Mouse (Mus musculus): ENCODE measurements around the gene Gm20662. TPM values are rescaled to one million over a fixed set of nuclear protein-coding genes. Genes with fewer than 3 reads are reported as not detected.

Gm20662 gene
- total RNA-seq, 1 experiment from 2014 or later, result 1.5 TPM

DNA sequence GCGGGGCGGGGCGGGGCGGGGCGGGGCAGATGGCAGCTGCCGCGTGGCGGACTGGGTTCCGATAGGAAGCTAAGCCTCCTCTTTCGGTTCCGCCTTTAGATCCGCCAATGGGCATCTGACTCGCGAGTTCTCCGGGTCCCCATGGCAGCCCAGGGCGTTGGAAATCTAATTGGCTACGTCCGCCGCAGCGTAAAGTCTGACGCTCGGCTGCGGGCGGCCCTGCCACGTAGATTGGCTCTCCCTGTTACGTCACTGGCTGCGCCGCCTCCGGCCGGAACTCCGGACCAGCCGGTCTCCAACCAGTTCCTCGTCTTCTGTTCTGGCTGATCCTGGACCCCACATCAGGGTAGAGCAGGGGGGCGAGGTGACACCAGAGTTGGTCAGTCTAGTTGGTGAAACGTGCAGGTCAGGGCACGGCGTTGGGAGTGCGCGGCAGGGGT is 52.9 kb downstream of the Gm20662 start, which contains the start of gene Gmppb:
Gene Gmppb (plus strand): TSS at position 227 of the 440 bp plus-strand sequence.
- peak; percentile 87 for ATAC-seq (replicated peaks; ENCODE audit: insufficient number of reproducible peaks, low FRiP score, low TSS enrichment, poor library complexity, severe bottlenecking)

DNA sequence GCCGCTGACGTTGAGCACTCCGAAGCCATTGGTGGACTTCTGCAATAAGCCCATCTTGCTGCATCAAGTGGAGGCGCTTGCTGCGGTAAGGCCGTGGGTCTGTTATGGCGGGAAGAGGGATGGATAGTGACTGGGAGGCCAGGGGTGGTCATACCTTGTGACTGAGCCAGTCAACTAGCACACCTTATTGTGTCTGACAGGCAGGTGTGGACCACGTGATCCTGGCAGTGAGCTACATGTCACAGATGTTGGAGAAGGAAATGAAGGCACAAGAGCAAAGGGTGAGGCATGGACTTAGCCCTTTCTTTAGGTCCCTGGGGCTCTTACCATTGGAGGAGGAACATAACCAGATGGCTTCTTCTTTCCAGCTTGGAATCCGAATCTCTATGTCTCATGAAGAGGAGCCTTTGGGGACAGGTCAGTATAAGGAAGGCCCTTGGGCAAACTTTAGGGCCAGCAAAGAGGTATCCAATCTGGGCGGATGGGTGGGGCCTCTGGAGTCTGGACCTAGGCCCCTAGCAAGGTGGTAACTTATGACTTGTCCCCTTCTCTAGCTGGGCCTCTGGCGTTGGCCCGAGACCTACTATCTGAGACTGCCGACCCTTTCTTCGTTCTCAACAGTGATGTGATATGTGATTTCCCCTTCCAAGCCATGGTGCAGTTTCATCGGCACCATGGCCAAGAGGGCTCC is 53.6 kb downstream of the Gm20662 start:
- no peak for ATAC-seq (replicated peaks; ENCODE audit: insufficient number of reproducible peaks, low FRiP score, low TSS enrichment, poor library complexity, severe bottlenecking)

DNA sequence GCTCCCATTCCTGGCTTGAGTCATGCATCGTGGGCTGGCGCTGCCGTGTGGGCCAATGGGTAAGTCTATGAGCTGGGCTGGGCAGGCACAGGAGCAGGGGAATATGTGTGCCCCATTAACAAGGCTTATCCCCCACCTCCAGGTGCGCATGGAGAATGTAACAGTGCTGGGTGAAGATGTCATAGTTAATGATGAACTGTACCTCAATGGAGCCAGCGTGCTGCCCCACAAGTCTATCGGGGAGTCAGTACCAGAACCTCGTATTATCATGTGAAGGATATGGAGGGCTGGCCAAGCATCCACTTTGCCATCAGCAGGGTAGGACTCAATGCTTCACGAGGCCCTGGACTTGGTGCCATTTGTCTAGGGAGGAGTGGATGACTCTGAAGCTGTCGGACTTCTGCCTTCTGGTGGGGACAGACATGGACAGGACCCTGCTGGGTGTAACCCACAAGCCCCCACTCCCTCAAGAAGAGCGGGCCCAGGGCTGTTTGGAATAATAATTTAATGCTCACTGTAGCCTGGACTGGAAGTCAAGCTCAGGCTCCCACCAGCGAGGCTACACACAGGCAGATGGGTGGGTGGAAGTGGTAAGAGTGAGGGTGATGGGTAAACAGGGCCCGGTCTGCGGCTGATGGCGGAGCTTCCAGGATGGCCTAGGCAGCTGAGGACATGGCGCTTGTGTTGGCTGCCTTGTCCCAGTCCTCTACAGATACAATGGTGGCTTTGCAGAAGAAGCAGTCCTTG is 55.2 kb downstream of the Gm20662 start:
- ATAC-seq (replicated peaks; ENCODE audit: insufficient number of reproducible peaks, low FRiP score, low TSS enrichment, poor library complexity, severe bottlenecking), result no peak

DNA sequence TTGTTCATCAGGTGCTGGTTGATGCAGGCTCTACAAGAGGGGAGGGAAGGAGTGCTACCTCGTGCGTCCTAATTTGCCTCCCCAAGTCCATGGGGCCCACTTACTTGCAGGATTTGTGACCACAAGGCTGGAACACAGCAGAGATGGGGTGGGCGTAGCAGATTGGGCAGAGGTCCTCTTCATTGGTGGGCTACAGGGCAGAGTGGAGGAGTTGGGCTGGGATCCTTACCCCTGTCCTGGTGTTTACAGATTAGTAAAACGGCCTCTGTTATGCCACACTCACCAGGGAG is 55.7 kb downstream of the Gm20662 start:
- ATAC-seq (replicated peaks; ENCODE audit: insufficient number of reproducible peaks, low FRiP score, low TSS enrichment, poor library complexity, severe bottlenecking), result no peak

DNA sequence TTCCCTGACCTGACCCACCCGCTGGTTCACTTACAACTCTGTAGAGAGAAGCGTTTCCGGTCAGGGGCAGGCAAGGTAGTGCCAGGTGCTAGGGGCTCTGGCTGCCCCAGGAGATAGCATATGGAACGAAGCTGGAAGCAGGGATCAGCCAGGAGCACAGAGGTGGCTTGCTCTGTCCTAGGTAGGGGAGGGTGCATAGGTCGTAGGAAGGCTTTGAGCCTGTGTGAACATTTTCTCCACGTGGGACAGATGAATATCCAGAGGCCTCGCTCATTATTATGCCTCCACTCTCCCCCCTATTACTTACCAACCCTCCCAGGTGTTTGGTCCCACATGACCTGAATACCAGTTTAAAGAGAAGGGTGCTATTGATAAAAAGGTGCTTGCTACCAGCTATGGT is 56.3 kb downstream of the Gm20662 start:
- ATAC-seq (replicated peaks; ENCODE audit: insufficient number of reproducible peaks, low FRiP score, low TSS enrichment, poor library complexity, severe bottlenecking), result no peak

DNA sequence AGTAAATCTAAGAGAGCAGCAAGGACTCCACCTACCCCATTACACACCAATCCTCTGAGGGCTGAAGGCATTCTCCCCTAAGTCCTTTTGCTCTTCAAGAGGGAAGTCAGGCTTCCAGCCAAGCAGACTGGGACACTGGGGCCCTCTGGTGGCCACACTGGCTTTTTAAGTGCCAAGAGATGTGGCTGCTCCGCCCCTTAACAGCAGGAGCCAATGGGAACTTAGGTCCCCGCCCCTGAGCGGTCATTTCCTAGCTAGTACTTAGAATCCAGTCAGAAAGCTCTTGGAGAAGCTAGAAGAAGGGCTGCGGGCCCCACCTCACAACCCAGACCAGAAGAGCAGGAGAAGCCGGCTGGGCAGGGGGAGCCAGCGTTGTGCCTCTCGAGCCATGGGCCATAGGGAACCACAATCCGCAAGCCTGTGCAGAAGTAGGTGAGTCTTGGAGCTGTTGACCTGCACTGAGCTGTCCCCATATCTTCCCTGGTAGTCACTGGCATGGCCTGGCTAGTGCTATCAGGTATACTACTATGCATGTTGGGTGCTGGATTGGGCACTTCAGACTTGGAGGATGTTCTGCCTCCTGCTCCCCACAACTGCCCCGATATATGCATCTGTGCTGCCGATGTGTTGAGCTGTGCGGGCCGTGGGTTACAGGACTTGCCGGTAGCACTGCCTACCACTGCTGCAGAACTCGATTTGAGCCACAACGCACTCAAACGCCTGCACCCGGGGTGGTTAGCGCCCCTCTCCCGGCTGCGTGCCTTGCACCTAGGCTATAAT is 56.9 kb downstream of the Gm20662 start, which contains the start of gene Amigo3:
Gene Amigo3 (plus strand): TSS at position 275 of the 780 bp plus-strand sequence.
- peak; percentile 83 for ATAC-seq (replicated peaks; ENCODE audit: insufficient number of reproducible peaks, low FRiP score, low TSS enrichment, poor library complexity, severe bottlenecking)

DNA sequence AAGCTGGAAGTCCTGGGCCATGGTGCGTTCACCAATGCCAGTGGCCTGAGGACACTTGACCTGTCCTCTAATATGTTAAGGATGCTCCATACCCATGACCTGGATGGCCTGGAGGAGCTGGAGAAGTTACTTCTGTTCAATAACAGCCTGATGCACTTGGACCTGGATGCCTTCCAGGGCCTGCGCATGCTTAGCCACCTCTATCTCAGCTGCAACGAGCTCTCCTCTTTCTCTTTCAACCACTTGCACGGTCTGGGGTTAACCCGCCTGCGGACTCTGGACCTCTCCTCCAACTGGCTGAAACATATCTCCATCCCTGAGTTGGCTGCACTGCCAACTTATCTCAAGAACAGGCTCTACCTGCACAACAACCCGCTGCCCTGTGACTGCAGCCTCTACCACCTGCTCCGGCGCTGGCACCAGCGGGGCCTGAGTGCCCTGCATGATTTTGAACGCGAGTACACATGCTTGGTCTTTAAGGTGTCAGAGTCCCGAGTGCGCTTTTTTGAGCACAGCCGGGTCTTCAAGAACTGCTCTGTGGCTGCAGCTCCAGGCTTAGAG is 57.6 kb downstream of the Gm20662 start:
- no peak for ATAC-seq (replicated peaks; ENCODE audit: insufficient number of reproducible peaks, low FRiP score, low TSS enrichment, poor library complexity, severe bottlenecking)

DNA sequence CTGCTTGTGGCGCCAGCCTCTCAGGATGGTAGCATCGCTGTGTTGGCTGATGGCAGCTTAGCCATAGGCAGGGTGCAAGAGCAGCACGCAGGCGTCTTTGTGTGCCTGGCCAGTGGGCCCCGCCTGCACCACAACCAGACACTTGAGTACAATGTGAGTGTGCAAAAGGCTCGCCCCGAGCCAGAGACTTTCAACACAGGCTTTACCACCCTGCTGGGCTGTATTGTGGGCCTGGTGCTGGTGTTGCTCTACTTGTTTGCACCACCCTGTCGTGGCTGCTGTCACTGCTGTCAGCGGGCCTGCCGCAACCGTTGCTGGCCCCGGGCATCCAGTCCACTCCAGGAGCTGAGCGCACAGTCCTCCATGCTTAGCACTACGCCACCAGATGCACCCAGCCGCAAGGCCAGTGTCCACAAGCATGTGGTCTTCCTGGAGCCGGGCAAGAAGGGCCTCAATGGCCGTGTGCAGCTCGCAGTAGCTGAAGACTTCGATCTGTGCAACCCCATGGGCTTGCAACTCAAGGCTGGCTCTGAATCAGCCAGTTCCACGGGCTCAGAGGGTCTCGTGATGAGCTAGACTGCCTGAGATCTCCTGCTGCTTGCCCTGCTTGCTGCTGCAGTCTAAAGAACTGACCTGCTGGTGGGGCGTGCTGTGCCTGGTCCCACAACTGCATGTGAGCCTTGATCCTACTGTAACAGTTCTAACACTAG is 58.3 kb downstream of the Gm20662 start:
- ATAC-seq (replicated peaks; ENCODE audit: insufficient number of reproducible peaks, low FRiP score, low TSS enrichment, poor library complexity, severe bottlenecking), result no peak

DNA sequence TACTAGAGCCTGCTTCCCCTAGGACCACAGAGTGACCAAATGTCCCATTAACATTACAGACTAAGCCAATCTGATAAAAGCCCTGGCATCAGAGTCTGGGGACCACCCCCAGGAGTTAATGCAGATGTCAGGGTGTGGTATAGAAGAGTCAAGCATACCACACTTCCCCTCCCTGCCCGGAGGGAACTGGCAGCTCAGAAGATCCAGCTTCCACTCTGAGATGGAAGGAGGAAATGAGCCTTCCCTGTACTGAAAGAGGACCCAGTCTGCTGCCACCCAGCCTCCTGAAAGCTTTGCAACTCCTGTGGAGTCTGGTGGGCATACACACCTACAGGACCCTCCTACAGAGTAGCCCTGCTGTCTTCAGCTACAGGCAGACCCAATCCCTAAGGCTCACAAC is 58.9 kb downstream of the Gm20662 start:
- ATAC-seq (replicated peaks; ENCODE audit: insufficient number of reproducible peaks, low FRiP score, low TSS enrichment, poor library complexity, severe bottlenecking), result no peak

DNA sequence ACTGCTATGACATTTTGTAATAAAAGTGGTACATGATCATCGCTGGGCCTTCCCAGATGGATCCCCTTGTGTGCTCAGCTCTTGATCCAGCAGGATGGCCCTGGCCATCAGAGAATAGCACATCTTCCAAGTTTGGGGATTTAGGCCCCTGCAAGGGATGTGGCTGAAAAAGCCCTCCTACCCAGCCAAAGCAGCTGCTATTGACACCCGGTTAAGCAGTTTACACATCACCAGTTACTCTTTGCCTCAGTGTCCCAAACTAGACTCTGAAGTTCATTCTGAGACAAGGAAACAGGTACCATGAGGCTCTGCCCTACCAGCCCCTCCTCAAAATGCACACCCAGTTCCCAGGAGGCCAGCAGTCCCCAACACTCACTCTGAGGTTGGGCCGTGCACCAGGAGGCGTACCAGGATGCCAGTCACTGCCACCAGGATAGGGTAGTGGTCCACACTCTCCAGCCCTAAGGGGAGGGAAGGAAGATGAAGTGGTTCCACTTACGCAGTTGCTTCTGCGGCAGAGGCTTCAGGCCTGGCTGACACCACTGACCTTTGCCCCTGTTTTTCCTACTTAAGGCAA is 59.6 kb downstream of the Gm20662 start:
- ATAC-seq (replicated peaks; ENCODE audit: insufficient number of reproducible peaks, low FRiP score, low TSS enrichment, poor library complexity, severe bottlenecking), result no peak

DNA sequence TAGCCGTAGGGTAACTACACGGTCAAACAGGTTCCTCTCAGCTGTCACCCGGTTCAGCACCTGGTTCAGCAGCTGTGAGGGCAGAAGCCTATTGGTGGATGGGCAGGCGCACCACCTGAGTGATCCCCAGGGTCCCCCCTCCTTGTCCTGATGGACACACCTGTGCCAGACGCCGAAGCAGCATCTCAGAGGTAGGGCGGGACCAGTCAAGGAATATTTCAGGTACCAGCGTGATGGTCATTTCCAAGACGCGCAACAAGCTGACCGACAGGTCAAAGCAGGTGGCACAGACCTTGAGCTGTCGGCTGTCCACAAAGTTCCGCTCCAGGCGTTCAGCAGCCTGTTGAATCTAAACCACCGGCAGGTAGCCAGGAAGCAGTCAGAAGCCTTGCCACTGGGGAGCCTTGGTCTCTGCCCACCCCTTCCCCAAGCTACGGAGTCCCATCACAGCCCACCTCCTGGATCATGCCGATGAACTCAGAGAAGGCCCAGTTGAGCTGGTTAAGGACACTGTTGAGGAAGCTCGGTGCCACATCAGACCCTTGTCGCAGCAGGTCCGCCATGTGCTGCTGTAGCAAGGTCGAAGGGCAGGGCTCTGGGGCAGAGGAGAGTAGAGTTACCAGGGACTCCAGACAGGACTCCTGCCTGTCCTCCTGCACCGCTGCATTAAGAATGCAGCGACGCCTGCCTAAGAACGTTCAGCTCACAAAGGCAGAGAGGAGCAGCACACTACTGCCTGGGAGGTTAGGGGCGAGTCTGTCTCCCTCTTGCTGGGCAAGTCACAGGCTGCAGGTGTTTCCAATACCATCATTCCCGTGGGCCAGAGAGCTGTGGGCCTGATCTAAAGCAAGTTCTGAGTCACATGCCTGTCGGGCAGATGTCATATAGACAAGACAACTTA is 60.5 kb downstream of the Gm20662 start:
- no peak for ATAC-seq (replicated peaks; ENCODE audit: insufficient number of reproducible peaks, low FRiP score, low TSS enrichment, poor library complexity, severe bottlenecking)

DNA sequence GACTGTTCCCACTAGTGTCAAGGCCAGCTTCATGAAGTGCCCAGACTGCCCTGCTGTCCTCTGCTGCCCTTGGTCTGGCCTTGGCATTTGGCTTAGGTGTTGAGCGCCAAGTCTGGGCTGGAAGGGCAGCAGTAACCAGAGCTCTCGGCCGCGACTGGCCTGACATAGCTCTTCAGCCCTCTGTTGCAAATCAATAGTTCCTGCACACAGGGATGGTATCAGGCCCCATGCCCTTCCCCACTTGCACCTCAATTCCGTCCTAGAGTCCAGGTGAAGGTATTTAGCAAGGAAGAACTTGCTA is 61.1 kb downstream of the Gm20662 start:
- no peak for ATAC-seq (replicated peaks; ENCODE audit: insufficient number of reproducible peaks, low FRiP score, low TSS enrichment, poor library complexity, severe bottlenecking)

DNA sequence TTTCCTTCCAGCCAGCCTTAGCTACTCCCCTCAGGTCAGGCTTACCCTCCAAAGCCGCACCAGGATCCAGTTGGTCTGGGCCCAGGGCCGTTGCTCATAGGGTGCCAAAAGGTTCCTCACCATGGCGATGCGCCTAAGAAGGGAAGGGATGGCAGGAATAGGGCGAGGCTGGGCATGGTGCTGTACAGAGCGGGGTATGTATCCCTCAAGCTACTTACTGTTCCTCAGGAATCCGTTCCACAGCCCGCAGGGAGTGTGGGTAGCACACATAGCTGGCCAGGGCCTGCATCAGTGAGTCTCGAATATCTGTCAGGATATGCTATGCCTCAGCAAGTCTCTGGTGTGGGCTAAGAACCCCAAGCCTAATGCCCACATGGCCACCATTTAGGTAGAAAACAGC is 62.1 kb downstream of the Gm20662 start:
- ATAC-seq (replicated peaks; ENCODE audit: insufficient number of reproducible peaks, low FRiP score, low TSS enrichment, poor library complexity, severe bottlenecking), result no peak

DNA sequence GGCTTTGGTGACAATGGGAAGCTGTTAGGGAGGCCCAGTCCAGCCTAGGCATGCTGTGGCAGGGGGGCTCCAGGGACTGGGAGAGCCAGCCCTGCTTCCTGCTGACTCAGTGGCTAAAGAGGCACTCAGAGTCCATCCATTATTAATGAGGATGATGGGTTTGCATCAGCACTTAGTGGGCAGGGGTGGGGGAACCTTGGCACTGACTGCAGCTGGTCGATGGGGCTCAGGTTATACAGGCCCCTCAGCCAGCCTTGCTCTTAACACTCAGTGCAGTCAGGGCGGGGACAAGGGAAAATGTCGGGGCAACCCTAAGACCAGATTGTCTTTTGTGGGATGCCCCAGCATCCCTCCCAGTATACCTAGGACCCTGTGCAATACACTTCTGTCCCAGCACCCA is 66.0 kb downstream of the Gm20662 start:
- ATAC-seq (replicated peaks; ENCODE audit: insufficient number of reproducible peaks, low FRiP score, low TSS enrichment, poor library complexity, severe bottlenecking), result no peak

DNA sequence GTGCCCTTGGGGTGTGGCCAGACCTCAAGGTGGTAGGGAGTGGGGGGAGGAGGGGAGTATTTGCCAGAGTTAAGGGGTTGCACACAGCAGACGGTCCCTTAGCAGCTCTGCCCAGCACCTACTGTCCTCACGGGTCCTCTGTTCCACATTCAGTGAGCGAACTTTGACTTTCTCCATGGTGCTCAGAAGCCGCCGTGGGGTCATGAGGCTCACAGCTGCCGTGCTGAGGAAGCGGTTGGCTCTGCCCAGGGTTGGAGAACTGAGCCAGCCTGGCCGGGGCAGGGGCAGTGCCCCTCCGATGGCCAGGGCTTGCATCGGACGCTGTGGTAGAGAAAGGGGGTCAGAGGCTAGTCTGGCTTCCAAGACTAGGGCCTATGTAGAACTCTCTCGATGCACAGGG is 67.2 kb downstream of the Gm20662 start:
- ATAC-seq (replicated peaks; ENCODE audit: insufficient number of reproducible peaks, low FRiP score, low TSS enrichment, poor library complexity, severe bottlenecking), result no peak

DNA sequence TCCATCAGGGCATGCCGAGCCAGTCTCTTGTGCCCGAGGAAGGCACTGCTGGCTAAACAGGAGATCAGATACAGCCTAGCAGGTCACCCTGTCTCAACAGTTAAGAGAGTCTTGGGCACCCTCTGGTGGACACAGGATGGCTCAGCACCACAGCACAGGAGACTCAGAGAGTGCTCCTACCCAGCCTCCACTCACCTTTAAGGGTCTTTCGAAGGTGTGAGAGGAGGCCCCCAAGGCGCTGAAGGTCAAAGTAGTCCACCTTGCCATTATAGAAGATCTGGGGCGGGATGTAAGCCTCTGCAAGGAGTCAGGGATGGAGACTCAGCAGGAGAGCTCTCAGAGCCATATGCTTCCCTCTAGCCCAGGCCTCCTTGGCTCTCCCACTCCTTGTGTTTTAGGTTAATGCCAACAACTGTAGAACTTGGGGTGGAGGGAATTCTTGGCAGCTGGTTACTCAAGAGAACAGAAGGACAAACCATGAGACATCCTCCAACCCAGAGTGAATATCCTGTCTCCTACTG is 69.4 kb downstream of the Gm20662 start:
- no peak for ATAC-seq (replicated peaks; ENCODE audit: insufficient number of reproducible peaks, low FRiP score, low TSS enrichment, poor library complexity, severe bottlenecking)

DNA sequence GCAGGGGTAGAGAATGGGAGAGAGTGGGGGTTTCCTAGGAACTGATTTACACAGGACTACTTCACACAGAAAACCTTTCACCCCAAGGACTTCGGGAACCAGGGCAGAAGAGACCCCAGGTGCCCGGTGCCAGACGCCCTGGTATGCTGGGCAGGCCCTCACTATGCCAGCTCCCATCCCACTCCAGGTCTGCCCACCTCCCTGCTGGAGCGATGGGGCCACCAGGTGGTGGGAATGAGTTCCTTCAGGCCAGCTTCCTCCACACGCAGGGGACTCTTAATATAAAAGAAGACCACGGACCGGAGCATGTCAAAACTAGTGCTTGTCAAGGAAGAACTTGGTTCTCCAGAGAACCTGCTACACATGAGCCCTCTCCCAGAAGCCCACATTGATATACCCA is 71.0 kb downstream of the Gm20662 start:
- ATAC-seq (replicated peaks; ENCODE audit: insufficient number of reproducible peaks, low FRiP score, low TSS enrichment, poor library complexity, severe bottlenecking), result no peak

Data from monocyte, adult 5-6 weeks (primary cell).